Mouse (Mus musculus): ENCODE measurements around the gene Syt5. TPM values are rescaled to one million over a fixed set of nuclear protein-coding genes. Genes with fewer than 3 reads are reported as not detected.
"Not testable (repeated sequence)": the region's sequence is repeated elsewhere in the genome, so short reads cannot be mapped to it uniquely, and the experiment has no call there.

The Syt5 gene
- polyA plus RNA-seq (2015; fragmentation: Nextera tagmentation; extraction: Ambion mirVana) = 6.7 and 7.2 TPM in 2 replicates

DNA sequence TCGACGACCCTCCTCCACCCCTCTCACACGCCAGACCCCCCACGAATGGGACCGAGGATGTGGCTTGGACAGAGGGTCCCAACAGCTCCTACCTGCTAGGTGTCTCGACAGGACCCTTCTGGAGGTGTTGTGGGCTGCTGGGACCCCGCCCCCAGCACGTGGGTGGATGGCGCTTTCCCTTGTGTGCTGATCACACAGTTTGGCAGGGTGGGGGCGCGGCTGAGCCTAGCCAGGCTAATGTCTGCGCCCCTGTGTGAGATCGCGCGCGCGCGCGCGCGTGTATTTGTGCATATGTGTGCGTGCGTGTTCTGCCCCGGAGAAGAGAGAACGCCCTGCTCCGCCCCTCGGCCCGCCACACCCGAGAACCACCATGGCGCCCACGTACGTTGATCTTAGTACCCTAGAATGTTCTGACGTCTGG is at the start of gene Syt5:
Gene Syt5, minus strand, starts transcription at position 321 of the 421 bp plus-strand sequence.
- H3K27me3 ChIP-seq (ENCODE audit: control insufficient read depth, insufficient read depth, low read length) = no peaks in the 10 kb centered on the region
- no peaks in the 10 kb centered on the region for H3K4me1 ChIP-seq (replicated peaks; ENCODE audit: control insufficient read depth, insufficient read depth)
- H3K36me3 ChIP-seq (ENCODE audit: control insufficient read depth, insufficient read depth, low read length) = no peaks in the 10 kb centered on the region
- ATAC-seq (ENCODE audit: low FRiP score, low TSS enrichment) (peak; percentile 58), DNase-seq (ENCODE audit: low spot score) (peak; percentile 58)
- H3K27ac ChIP-seq (replicated peaks) = no peak within 1 kb of the TSS
- WGBS = 5% methylated on average over 31 of the region's 33 CpGs
- TF ChIP-seq EP300 (optimal IDR thresholded peaks at IDR 0.05) (no peak), CTCF (IDR thresholded peaks at IDR 0.05; ENCODE audit: low read depth) (no peak)
- no peaks in the 10 kb centered on the region for H3K9me3 ChIP-seq (ENCODE audit: control insufficient read depth, low read length)
- H3K4me2 ChIP-seq (replicated peaks; ENCODE audit: low read depth) = peak within 1 kb of the TSS; percentile 53
- peak within 1 kb of the TSS; percentile 24 for H3K4me3 ChIP-seq (ENCODE audit: low read depth, low read length)
- H3K9ac ChIP-seq (ENCODE audit: low read length) = no peak within 1 kb of the TSS; the same call in 1 of the 2 replicates

DNA sequence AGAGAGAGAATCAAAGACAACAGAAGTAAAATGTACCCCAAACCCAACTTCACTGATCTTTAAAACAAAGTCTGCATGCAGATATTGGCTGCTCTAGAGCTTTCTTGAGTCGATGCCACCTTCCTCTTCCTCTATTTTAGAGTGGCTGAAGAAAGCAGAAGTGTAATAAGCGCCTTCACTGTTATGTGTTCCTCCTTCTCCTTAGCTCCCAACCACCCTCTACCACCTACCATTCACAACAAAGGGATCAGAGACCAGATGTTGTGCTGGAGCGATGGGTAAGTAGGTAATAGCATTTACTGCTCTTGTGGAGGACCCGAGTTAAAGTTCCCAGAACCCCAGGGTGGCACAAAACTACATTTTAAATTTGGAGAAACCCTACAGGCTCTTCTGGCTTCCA is 49.7 kb upstream of the Syt5 start:
- DNase-seq (ENCODE audit: low spot score) = not testable (repeated sequence)

DNA sequence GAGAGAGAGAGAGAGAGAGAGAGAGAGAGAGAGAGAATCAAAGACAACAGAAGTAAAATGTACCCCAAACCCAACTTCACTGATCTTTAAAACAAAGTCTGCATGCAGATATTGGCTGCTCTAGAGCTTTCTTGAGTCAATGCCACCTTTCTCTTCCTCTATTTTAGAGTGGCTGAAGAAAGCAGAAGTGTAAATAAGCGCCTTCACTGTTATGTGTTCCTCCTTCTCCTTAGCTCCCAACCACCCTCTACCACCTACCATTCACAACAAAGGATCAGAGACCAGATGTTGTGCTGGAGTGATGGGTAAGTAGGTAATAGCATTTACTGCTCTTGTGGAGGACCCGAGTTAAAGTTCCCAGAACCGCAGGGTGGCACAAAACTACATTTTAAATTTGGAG is 34.1 kb upstream of the Syt5 start:
- H3K27me3 ChIP-seq (ENCODE audit: control insufficient read depth, insufficient read depth, low read length); H3K9me3 ChIP-seq (ENCODE audit: control insufficient read depth, low read length); H3K4me2 ChIP-seq (replicated peaks; ENCODE audit: low read depth); H3K4me1 ChIP-seq (replicated peaks; ENCODE audit: control insufficient read depth, insufficient read depth); H3K27ac ChIP-seq (replicated peaks); DNase-seq (ENCODE audit: low spot score); ATAC-seq (ENCODE audit: low FRiP score, low TSS enrichment); H3K9ac ChIP-seq (ENCODE audit: low read length); H3K36me3 ChIP-seq (ENCODE audit: control insufficient read depth, insufficient read depth, low read length); H3K4me3 ChIP-seq (ENCODE audit: low read depth, low read length): not testable (repeated sequence)
- 73% methylated on average over 3 of the region's 3 CpGs for WGBS

More for the DNA sequence above, 49.7 kb upstream of the Syt5 start:
- H3K4me1 ChIP-seq (replicated peaks; ENCODE audit: control insufficient read depth, insufficient read depth); H3K4me2 ChIP-seq (replicated peaks; ENCODE audit: low read depth); H3K9me3 ChIP-seq (ENCODE audit: control insufficient read depth, low read length); H3K9ac ChIP-seq (ENCODE audit: low read length); H3K27me3 ChIP-seq (ENCODE audit: control insufficient read depth, insufficient read depth, low read length); H3K27ac ChIP-seq (replicated peaks); H3K4me3 ChIP-seq (ENCODE audit: low read depth, low read length); H3K36me3 ChIP-seq (ENCODE audit: control insufficient read depth, insufficient read depth, low read length); ATAC-seq (ENCODE audit: low FRiP score, low TSS enrichment): not testable (repeated sequence)
- 62% methylated on average over 4 of the region's 4 CpGs for WGBS

DNA sequence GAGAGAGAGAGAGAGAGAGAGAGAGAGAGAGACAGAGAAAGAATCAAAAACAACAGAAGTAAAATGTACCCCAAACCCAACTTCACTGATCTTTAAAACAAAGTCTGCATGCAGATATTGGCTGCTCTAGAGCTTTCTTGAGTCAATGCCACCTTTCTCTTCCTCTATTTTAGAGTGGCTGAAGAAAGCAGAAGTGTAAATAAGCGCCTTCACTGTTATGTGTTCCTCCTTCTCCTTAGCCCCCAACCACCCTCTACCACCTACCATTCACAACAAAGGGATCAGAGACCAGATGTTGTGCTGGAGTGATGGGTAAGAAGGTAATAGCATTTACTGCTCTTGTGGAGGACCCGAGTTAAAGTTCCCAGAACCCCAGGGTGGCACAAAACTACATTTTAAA is 25.0 kb upstream of the Syt5 start:
- not testable (repeated sequence) for H3K4me1 ChIP-seq (replicated peaks; ENCODE audit: control insufficient read depth, insufficient read depth); H3K27ac ChIP-seq (replicated peaks); DNase-seq (ENCODE audit: low spot score); H3K9me3 ChIP-seq (ENCODE audit: control insufficient read depth, low read length); H3K27me3 ChIP-seq (ENCODE audit: control insufficient read depth, insufficient read depth, low read length); H3K4me3 ChIP-seq (ENCODE audit: low read depth, low read length); H3K9ac ChIP-seq (ENCODE audit: low read length); H3K4me2 ChIP-seq (replicated peaks; ENCODE audit: low read depth); ATAC-seq (ENCODE audit: low FRiP score, low TSS enrichment); H3K36me3 ChIP-seq (ENCODE audit: control insufficient read depth, insufficient read depth, low read length)
- 66% methylated on average over 2 of the region's 2 CpGs for WGBS

DNA sequence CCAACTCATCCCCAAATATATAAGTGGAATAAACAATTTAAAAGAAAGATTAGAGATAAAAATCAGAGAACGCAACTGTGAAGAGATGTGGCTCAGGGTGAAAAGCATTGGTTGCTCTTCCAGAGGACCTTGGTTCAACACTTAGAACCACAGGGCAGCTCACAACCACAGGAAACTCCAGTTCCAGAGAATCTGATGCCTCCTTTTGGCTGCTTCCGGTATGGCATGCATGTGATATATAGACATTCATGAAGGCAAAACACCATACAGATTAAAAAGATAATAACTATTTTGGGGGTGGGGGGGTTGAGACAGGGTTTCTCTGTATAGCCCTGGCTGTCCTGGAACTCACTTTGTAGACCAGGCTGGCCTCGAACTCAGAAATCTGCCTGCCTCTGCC is 15.3 kb upstream of the Syt5 start:
- no peak overlapping the region for H3K4me2 ChIP-seq (replicated peaks; ENCODE audit: low read depth)
- no peak overlapping the region for H3K27ac ChIP-seq (replicated peaks)
- no peaks in the 10 kb centered on the region for H3K36me3 ChIP-seq (ENCODE audit: control insufficient read depth, insufficient read depth, low read length)
- peak; percentile 19; the same call in 1 of the 2 replicates for TF ChIP-seq CTCF (IDR thresholded peaks at IDR 0.05; ENCODE audit: low read depth)
- no peak for TF ChIP-seq EP300 (optimal IDR thresholded peaks at IDR 0.05)
- WGBS = 89% methylated on average over 3 of the region's 3 CpGs
- no peaks in the 10 kb centered on the region for H3K4me1 ChIP-seq (replicated peaks; ENCODE audit: control insufficient read depth, insufficient read depth)
- H3K27me3 ChIP-seq (ENCODE audit: control insufficient read depth, insufficient read depth, low read length) = no peaks in the 10 kb centered on the region
- no peak overlapping the region for H3K9ac ChIP-seq (ENCODE audit: low read length)
- no peak for DNase-seq (ENCODE audit: low spot score)
- no peak for ATAC-seq (ENCODE audit: low FRiP score, low TSS enrichment)
- H3K9me3 ChIP-seq (ENCODE audit: control insufficient read depth, low read length) = no peaks in the 10 kb centered on the region
- H3K4me3 ChIP-seq (ENCODE audit: low read depth, low read length) = no peak overlapping the region

DNA sequence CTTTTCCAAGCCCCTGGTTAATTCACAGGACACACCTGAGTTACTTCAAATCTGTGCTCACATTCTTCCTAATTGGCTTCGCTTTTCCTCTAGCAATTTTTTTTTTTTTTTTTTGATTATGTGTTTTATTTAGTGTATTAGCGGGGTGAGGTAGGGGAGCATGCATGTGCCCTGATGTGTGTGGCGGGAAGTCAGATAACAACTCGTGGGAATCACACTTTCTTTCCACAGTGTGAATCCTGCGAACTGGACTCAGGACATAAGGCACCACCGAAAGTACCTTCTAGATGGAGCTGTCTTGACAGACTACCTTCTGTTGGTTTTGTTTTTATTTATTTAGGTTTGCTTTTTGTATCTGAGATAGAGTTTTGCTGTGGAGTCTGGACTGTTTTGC is 9.8 kb upstream of the Syt5 start:
- H3K4me2 ChIP-seq (replicated peaks; ENCODE audit: low read depth) = no peak overlapping the region
- 65% methylated on average over 6 of the region's 6 CpGs for WGBS
- H3K27ac ChIP-seq (replicated peaks) = no peak overlapping the region
- no peaks in the 10 kb centered on the region for H3K27me3 ChIP-seq (ENCODE audit: control insufficient read depth, insufficient read depth, low read length)
- TF ChIP-seq CTCF (IDR thresholded peaks at IDR 0.05; ENCODE audit: low read depth) = no peak
- no peak for TF ChIP-seq EP300 (optimal IDR thresholded peaks at IDR 0.05)
- no peak overlapping the region for H3K4me3 ChIP-seq (ENCODE audit: low read depth, low read length)
- no peak for DNase-seq (ENCODE audit: low spot score)
- no peaks in the 10 kb centered on the region for H3K4me1 ChIP-seq (replicated peaks; ENCODE audit: control insufficient read depth, insufficient read depth)
- no peaks in the 10 kb centered on the region for H3K36me3 ChIP-seq (ENCODE audit: control insufficient read depth, insufficient read depth, low read length)
- no peak for ATAC-seq (ENCODE audit: low FRiP score, low TSS enrichment)
- no peaks in the 10 kb centered on the region for H3K9me3 ChIP-seq (ENCODE audit: control insufficient read depth, low read length)
- no peak overlapping the region for H3K9ac ChIP-seq (ENCODE audit: low read length)
